Mouse (Mus musculus): ENCODE measurements around the gene Ucn3.
"Not testable (repeated sequence)": the region's sequence is repeated elsewhere in the genome, so short reads cannot be mapped to it uniquely, and the experiment has no call there.

Ucn3 gene

DNA sequence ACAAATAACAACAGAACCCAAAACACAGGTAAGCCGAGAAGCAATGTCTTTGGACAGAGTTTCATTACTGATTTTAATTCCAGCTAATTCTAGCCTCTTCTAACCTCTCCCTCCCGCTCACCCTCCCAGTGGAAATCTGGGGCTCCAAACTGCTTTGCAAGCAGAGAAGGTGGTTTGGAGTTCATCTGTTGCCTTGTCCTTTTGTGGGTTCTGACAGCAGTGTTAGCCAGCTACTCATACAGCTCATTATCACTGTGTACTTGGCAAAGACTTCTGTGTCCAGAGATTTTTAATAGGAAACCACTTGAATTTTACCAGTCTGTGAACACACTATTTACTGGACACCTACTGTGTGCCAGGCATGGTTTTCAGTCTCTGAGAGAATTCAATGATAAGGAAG is at the start of gene Ucn3:
TSS of gene Ucn3 (minus strand) at position 101 of the 400 bp plus-strand sequence.
- DNase-seq (ENCODE audit: low read depth, low spot score) = no peak

DNA sequence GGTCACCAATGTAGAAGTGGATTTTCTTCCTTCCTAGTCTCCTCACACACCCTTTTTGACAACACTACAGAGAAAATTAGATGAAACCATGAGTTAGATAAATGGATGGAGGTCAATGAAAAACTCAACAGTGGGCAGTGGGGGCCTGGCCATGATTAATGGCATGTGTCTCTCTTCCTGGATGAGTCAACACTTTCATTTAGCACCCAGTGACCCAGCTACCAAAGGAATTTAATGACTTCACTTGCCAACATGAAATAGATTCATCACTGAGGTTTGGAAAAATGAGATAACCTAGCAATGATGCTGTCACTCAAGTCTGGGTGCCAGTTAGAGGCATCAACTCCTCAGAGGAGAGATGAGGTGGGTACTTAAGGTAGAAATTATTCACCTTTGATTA is 46.9 kb upstream of the Ucn3 start:
- DNase-seq (ENCODE audit: low read depth, low spot score) = no peak

DNA sequence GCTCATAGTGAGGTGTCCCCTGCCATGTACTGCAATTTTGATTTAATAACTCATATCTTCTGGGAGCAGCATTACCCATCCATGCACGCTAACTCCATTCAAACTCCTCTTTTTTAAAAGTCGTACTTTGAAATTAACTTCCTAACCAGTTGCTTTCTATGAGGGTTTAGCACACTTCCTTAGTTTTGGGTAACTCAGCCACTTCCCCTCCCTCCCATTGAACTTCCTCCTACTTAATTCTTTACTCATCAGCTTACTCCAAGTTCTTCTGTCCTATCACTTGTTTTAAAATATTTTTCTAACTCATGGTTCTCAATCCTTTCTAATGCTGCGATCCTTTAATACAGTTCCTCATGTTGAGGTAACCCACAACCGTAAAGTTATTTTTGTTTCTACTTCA is 23.7 kb upstream of the Ucn3 start:
- DNase-seq (ENCODE audit: low read depth, low spot score) = no peak

DNA sequence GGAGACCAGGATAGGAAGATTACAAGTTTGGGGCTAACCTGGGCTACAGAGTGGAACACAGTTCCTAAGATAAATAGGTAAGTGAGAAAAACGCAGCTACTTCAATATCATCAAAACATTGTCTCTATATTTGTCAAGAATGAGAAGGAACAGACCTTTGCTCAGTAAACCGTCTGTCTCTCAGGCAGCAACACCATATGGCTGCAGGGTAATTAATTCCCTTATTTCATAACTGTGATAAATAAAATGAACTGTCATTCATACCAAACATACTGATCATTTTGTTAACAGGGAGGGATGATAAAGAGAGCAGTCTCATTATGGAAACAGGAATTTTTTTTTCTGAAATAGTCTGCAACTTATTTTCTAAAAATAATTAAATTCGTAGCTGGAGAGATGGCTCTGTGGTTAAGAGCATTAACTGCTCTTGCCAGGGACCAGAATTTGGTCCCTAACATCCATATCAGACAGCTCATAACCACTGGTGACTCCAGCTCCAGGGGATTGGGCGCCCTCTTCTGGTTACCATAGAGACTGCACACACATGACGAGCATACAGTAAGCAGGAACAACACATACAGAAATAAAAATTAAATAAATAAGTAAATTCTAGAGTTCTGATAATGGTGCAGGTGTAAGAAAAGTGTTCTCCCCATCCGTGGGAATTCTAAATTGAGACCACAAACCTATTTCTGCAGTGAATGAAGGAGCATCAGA is 6.2 kb upstream of the Ucn3 start:
- DNase-seq (ENCODE audit: low read depth, low spot score) = peak; percentile 61

DNA sequence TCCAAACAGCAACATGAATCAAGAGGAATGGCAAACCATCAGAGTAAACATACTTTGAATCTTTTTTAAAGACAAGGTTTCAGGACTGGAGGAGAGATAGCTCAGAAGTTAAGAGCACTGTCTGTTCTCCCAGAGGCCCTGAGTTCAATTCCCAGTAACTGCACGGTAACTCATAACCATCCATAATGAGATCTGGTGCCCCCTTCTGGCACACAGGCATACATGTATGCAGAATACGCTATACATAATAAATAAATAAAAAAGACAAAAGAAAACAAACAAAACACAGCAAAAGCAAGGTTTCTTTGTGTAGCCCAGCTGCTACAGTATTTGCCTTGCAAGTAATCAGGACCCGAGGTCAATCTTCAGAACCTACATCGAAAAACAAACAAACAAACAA is 4.3 kb upstream of the Ucn3 start:
- no peak for DNase-seq (ENCODE audit: low read depth, low spot score)

DNA sequence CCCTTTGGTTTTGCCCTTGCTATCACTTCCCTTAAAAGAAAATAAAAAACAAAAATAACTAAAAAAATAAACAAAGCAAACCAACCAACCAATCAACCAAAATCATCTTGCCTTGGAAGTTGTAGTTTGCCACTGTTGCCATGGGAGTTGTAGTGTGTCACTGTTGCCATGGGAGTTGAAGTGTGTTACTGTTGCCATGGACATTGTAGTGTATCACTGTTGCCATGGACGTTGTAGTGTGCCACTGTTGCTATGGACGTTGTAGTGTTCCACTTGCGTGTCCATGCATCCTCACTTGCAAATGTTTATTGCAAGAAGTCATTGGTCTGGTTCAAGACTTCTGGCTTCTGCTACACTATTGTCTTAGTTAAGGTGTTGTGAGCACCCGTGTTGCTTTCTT is 2.1 kb upstream of the Ucn3 start:
- peak; percentile 11 for DNase-seq (ENCODE audit: low read depth, low spot score)

DNA sequence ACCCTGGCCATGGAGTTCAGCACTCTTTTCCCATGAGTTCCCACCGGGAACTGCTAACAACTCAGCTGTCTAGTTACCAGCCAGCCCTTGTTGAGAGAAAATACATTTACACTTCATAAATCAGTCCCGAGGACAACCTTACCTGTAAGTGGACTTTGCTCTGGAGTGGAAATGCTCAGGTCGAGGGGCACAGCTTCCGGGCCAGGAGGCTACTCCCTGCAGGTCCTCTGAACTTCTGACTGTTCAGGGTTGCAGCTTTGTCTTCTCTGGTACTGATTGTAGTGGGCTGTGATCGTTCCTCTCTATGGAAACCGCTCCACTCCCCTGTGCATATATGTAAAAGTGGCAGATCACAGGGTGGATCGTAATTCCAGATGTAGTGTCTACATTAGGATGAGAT is 450 bp downstream of the Ucn3 start:
- DNase-seq (ENCODE audit: low read depth, low spot score) = no peak

DNA sequence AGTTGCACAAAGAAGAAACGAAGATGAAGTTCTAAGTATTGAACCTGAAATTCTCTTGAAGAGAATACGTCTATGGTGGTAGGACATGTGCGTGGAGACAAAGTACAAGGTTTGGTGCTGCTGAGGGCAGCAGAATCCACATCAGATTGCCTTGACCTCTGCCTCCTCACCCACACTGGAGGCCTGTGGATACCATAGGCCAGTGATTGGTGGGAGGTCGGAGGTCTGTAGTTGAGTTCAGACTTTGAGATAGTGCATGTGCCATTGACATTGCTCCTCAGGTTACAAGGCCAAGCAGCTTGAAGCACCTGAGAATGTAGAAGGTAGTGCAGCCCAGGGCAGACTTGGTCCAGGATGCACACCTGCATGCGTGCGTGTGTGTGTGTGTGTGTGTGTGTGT is 19.1 kb downstream of the Ucn3 start:
- no peak for DNase-seq (ENCODE audit: low read depth, low spot score)

DNA sequence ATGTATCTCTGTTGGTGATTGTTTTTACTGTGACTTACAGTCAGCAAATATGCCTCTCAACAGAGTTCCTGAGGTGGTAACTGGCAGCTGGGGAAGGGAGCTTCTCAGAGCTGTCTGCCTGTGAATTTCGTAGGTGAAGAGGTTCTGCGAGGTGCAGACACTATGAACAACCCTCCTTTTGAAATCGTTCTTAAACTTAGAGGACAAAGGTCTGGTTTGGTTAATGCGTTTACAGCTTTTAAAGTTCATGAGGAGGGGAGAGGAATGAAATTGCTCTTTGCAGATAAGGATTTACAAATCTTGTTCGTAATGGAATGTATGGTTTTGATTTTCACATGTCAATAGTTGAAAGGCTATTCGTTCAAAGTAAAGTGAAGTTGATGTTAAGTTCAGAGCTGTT is 19.5 kb downstream of the Ucn3 start:
- no peak for DNase-seq (ENCODE audit: low read depth, low spot score)

DNA sequence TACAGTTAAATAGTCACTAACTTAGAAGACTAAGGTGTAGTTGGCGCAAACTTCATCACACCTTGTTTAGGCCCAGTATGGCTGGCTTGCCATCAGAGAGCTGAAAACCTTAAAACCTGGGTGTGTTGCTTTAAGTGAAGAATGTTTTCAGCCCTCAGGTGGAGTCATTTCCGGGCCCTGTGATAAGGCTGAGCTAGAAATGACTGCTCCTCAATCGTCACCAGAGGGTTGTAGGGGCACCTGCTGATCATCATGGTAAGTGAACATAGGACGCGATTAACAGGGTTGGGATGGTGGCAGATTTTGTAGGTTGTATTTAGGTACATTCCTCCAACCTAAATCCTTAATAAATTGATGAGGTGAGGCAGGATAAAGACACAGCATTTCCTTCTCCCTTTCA is 20.7 kb downstream of the Ucn3 start:
- no peak for DNase-seq (ENCODE audit: low read depth, low spot score)

DNA sequence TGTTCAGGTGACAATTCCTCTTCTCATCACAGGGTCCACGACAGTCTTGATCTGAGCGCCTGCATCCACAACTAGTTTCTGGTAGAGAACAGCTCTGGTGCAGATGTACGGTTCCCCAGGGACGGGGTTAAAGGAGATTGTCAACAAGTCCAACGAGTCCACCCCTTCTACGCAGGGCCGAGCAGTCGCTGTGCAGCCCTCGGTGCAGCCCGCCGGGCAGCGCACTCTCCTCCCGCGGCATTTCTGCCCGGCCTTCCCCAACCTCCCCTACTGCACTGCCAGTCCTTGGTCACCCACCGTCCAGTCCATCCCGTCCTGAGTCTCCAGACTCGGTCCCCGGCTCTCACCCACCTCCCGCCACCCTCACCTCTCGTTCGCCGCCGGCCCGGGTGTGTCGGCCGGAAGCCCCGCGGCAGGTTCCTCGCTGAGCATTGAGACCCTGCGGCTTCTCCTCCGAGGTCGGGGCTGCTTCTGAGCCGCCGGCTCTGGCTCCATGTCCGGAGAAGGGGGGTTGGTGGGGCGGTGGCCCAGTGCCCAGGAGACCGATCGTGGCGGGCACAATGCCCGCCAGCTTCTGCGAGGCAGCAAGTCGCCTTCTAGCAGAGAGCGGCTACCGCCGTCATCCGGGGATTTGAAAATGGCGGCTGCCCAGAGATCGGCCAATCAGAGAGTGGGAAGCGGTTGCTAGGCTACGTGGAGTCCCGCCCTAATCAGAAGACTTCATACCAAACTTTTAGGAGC is 27.4 kb downstream of the Ucn3 start, which contains the start of the genes Net1 and Tubal3:
TSS of gene Net1 (minus strand) at position 650 of the 741 bp plus-strand sequence.
TSS of gene Tubal3 (plus strand) at position 704 of the 741 bp plus-strand sequence.
- DNase-seq (ENCODE audit: low read depth, low spot score) = peak; percentile 94

DNA sequence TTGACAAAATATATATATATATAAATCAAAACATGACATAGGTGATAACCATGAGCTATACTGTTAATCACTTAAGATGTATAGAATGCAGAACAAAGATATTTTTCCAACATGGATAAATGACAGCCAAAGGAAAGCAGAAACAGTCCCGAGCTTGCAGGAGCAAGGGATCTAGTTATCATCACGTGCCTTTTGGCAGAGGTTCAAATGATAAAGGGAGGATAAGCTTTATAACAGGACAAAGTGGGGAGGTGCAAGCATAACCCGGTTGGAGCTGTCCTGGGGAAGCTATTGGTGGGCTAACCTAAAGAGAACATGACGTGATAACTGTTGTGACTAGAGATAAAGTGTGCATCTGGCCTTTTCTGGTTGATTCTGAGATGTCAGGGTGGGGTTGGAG is 31.6 kb downstream of the Ucn3 start:
- no peak for DNase-seq (ENCODE audit: low read depth, low spot score)

DNA sequence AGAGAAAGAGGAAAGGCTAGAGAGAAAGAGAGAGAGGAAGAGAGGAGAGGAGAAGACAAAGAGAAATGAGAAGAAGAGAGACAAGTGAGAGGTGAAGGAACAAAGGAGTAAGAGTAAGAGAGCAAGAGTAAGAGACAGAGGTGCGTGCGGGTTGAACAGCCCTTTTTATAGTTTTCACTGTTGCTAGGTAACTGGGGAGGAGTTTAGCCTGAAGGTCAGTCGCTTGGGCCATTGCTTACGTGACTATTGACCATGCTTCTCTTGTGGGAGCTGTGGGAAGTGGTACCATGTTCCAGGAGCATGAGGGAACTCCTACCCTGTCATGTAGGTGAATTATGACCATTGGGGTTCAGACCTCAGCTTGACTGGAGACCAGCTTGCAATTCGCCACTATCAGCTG is 34.8 kb downstream of the Ucn3 start:
- peak; percentile 53 for DNase-seq (ENCODE audit: low read depth, low spot score)

DNA sequence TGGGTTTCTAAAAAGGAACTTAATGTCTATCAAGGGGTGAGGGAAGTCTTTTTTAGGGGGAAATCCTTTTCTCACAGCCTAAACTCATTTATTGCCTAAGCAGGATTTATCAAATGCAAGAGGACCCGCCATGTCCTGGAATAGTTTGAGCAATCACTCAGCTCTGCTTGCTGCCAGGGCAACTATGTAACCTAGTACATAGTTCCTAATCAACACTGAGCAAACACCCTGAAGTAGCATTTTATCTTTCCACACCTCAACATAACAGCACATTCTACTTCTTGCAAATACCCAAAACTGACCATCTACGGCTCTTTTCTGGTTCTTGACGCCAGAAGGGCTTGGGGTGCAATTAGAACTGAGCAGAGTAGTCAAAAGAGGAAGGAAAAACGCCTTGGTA is 36.9 kb downstream of the Ucn3 start:
- DNase-seq (ENCODE audit: low read depth, low spot score) = no peak

DNA sequence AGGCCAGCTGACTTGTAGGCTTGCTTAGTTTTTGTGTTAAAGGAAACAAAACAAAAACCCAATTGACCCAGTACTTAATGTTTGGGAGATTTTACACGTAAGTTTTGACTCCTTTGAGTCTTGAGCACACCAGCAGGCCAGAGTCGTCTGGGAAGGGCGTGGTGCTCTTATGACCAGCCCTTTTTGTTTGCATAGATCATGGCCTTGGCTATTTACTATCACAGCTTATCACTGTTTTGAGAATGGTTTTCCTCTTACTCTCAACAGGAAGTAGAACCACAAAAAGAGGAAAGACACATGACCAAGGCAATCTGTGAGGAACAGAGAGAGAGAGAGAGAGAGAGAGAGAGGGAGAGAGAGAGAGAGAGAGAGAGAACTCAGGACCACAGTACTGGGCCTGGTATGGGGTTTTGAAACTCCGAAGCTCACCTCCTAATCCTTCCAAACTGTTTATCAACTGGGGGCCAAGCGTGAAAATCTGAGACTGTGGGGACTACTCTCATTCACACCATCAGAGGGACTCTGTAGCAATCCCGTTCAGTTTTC is 37.9 kb downstream of the Ucn3 start:
- no peak for DNase-seq (ENCODE audit: low read depth, low spot score)

DNA sequence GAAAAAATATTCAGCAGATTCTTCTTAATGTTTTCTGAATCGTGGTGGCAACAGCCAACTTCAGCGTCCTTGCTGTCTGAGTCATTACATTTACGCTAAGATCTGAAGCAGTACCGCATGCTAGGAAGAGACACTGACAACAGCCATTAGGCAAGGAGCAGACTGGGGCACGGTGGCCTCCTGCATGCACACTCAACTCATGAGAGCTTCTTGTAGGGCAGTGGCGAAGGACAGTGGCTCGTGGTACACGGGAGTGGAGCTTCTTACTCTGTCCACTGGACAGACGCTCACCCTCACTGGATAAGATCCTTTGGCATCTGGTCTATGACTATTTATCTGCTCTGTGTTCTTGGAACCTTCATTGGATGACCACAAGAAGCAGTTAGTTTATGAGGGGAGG is 45.8 kb downstream of the Ucn3 start:
- DNase-seq (ENCODE audit: low read depth, low spot score) = no peak

DNA sequence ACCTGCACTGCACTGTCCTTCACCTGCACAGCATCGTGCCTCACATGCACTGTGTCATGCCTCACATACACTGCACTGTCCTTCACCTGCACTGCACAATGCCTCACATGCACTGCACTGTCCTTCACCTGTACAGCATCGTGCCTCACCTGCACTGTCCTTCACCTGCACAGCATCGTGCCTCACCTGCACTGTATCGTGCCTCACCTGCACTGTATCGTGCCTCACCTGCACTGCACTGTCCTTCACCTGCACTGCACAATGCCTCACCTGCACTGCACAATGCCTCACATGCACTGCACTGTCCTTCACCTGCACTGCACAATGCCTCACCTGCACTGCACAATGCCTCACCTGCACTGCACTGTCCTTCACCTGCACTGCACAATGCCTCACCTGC is 46.9 kb downstream of the Ucn3 start:
- DNase-seq (ENCODE audit: low read depth, low spot score) = not testable (repeated sequence)

DNA sequence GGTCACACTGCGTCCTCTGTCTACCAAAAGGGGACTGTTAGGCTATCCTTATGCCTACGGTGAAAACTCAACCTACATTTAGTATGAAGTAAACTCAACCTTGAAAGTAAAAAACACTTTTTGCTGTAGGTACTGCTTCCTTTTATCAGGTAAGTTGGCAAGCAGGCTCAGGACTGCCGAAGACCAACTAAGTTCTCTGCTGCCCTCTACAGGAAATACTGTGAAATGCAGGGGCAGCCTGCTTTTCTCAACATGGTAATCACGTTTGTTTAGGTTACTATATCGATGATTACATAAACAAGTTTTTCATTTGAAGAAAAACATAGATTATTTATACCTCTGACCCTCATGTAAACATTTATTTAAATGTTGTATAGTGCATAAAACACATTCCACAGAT is 48.2 kb downstream of the Ucn3 start:
- DNase-seq (ENCODE audit: low read depth, low spot score) = peak; percentile 77

DNA sequence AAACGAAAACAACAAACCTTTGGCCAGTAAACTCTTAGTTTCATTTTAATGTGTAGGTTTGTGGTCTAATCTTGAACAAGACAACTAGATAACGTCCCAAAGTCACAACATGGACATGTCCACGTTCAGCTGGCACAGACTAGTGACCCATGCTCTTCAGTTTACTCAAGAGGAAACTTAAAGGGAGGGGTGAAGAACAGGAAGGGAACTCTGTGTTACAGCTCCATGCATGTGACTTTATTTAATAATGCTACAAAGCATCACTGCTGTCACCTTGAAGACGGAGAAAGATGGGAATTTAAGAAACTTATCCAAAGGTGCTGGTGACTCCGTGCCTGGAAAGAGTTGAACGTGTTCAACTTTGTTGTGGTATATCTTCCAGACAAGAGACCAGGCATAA is 49.1 kb downstream of the Ucn3 start:
- no peak for DNase-seq (ENCODE audit: low read depth, low spot score)

DNA sequence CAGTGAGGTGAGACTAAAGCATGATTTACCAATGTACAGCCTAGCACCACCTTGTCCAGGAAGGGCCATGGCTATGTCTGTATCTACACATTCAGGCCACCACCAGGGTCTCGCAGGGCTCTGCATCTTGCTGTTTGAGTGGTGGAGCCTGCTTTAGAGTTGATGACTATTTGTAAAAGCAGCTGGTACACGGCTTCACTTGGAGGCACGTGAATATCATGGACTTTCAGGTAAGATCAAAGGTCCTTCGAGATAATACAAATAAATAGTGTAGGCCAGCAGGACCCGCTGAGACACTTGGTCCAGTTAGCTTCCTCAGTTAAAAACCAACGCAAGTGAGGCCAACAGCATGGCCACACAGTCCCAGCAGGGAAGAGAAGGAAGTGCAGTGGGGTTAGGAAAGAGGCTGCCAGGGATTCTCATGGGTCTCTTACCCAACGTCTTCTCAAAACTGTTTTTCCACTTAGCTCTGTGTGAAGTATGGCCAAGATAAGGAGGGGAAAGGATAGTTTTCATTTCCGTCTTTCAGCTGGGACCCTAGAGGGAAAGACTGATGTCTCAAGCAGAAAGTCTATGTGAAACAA is 49.7 kb downstream of the Ucn3 start:
- DNase-seq (ENCODE audit: low read depth, low spot score) = no peak

DNA sequence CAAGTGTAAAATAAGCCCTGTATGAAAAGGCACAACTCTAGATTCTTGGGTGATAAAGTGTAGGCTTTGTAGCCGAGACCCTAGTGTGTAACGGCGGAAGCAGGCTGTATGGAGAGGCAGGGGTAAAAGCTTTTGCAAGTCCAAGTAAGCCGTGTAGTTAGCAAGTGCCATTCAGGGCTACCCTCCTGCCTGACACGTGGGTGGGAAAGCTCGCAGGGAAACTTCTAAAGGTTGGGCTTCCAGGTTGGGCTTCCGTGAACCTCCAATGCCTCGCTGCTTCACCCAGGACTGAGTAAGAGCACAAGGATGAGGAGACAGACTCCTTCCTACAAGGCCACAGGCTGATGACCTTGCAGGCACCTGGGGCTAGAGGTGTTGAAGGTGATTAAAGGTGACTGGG is 50.6 kb downstream of the Ucn3 start:
- DNase-seq (ENCODE audit: low read depth, low spot score) = peak; percentile 46

DNA sequence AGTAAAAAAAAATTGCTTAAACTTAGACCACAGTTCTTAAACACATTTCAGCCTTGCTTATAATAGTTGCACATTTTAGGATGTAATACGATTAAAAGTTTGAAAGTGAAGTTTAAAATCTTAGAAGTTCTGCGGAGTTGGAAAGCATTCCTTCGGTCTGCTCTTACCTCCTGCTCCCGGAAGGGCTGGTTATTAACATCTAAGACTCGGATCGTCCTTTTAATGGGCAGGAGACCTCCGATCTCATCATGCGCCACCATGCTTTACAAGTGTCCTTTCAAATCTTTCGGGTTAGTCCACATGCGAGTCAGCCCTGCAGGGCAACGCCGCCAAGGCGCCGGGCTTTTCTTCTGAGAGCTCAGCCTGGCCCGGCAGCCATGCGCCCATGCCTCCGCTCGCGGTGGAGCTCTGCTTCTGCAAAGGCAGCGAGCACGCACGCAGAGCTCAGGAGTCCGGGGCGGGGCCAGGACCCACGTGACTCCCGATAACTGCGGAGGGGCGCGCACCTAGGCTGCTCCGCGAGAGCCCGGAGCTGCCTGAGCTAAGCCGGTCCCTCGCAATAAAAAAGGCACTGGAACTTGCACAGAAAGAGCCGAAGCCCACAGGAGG is 51.9 kb downstream of the Ucn3 start:
- peak; percentile 96 for DNase-seq (ENCODE audit: low read depth, low spot score)
